Mouse (Mus musculus) bone marrow, adult 2 months (tissue): ENCODE measurements around the gene Pak7. TPM values are rescaled to one million over a fixed set of nuclear protein-coding genes. Genes with fewer than 3 reads are reported as not detected.

Experiments used
- H3K27ac ChIP-seq: fragments of 200-500 bp; 2 replicates; pipeline ENCODE4 v1.5.1; 2012; ENCODE audit warnings: low read depth, mild to moderate bottlenecking, control low read depth, inconsistent platforms, low read length; ENCODE audit not compliant: control insufficient read depth, poor library complexity, insufficient read depth
- H3K4me1 ChIP-seq: fragments of 200-500 bp; 2 replicates; pipeline ENCODE4 v1.6.1; 2011; ENCODE audit warnings: low read length; ENCODE audit not compliant: control insufficient read depth, insufficient read depth
- H3K4me3 ChIP-seq: fragments of 200-500 bp; replicated peaks from 2 replicates; pipeline ENCODE3; 2011; ENCODE audit warnings: mild to moderate bottlenecking, low read depth, low read length, control low read depth; ENCODE audit not compliant: control insufficient read depth
- CTCF ChIP-seq: fragments of 200-500 bp; IDR thresholded peaks from 2 replicates; pipeline ENCODE4 v1.5.1; 2011; ENCODE audit warnings: low read length, control low read depth; ENCODE audit not compliant: control insufficient read depth, insufficient read depth
- POLR2A ChIP-seq: fragments of 200-500 bp; IDR thresholded peaks from 2 replicates; pipeline ENCODE4 v1.6.1; 2011; ENCODE audit warnings: low read depth, mild to moderate bottlenecking, control low read depth, low read length, borderline replicate concordance; ENCODE audit not compliant: control insufficient read depth
- WGBS: fragments of 180-500 bp; shearing (Covaris S2); methylation state at CpG from one replicate; pipeline ENCODE4 v1.1.7; 2018; 5-methylcytosine and 5-hydroxymethylcytosine counted together
- polyA plus RNA-seq: library from polyadenylated mRNA; stranded (reverse); fragments of >200 nt; gene quantifications from 2 replicates; pipeline ENCODE4 v1.2.4, GENCODE M21; 2011; ENCODE audit warnings: low replicate concordance; ENCODE audit not compliant: missing spikeins, insufficient read depth, insufficient read length

Pak7 gene
- polyA plus RNA-seq: not detected in 2 replicates

GRCm38 (mm10) chr2:136387181-136388131 lies at the start of gene Pak7:
Pak7 (minus strand) TSS chr2:136387967.
- Histone ChIP-seq H3K27ac (no peak within 1 kb of the TSS), H3K4me1 (no peaks in the 10 kb centered on the region), H3K4me3 (no peak within 1 kb of the TSS)
- WGBS: 5% methylated on average over 39 of the region's 39 CpGs
- no peak for TF ChIP-seq POLR2A
- no peak for TF ChIP-seq CTCF

GRCm38 (mm10) chr2:136425561-136425960 lies 37.8 kb upstream of the Pak7 start:
- WGBS: 67% methylated on average over 6 of the region's 6 CpGs
- H3K27ac ChIP-seq: no peak overlapping the region
- H3K4me1 ChIP-seq: no peaks in the 10 kb centered on the region
- no peak overlapping the region for H3K4me3 ChIP-seq
- TF ChIP-seq POLR2A: no peak

DNA sequence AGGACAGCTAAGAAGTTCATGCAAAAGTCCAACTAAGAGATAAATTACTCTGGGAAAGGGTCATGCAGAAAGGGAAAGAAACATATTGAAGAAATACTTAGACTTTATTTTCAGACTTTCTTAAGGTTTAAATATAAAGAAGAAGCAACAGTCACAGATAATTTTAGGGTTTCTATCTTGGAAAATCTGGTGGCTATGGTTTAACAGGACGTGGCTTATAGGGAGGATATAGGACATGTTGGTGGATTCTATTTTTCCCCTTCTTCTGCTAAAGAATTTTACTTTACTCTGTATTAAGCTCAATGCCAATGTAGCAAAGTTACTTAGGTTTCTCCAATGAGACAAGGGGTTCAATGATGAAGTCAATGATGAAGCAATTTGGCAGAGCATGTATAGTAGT lies 31.8 kb upstream of the Pak7 start:
- no peaks in the 10 kb centered on the region for H3K4me1 ChIP-seq
- H3K27ac ChIP-seq: no peak overlapping the region
- TF ChIP-seq CTCF: no peak
- TF ChIP-seq POLR2A: no peak
- H3K4me3 ChIP-seq: no peak overlapping the region
- 58% methylated on average over 1 of the region's 1 CpGs for WGBS

GRCm38 (mm10) chr2:136416381-136416780 lies 28.6 kb upstream of the Pak7 start:
- H3K4me1 ChIP-seq: no peaks in the 10 kb centered on the region
- TF ChIP-seq CTCF (no peak), POLR2A (no peak)
- no peak overlapping the region for H3K4me3 ChIP-seq
- H3K27ac ChIP-seq: no peak overlapping the region

GRCm38 (mm10) chr2:136402587-136402986 lies 14.8 kb upstream of the Pak7 start:
- Histone ChIP-seq H3K4me3 (no peak overlapping the region), H3K27ac (no peak overlapping the region), H3K4me1 (no peaks in the 10 kb centered on the region)
- WGBS: 79% methylated on average over 4 of the region's 4 CpGs
- TF ChIP-seq CTCF (no peak), POLR2A (no peak)

GRCm38 (mm10) chr2:136375318-136375717 lies 12.4 kb downstream of the Pak7 start:
- H3K27ac ChIP-seq: no peak overlapping the region
- TF ChIP-seq POLR2A: no peak
- TF ChIP-seq CTCF: no peak
- H3K4me1 ChIP-seq: no peaks in the 10 kb centered on the region
- whole genome bisulfite sequencing: 68% methylated on average over 3 of the region's 3 CpGs
- no peak overlapping the region for H3K4me3 ChIP-seq

- Histone ChIP-seq H3K4me1 (no peaks in the 10 kb centered on the region), H3K4me3 (no peak overlapping the region), H3K27ac (no peak overlapping the region)
- WGBS: 74% methylated on average over 1 of the region's 1 CpGs
- TF ChIP-seq POLR2A (no peak), CTCF (no peak)
These were observed 15.4 kb downstream of the Pak7 start for GRCm38 (mm10) chr2:136372361-136372760.

- WGBS: 77% methylated on average over 2 of the region's 2 CpGs
- no peak overlapping the region for H3K4me3 ChIP-seq
- TF ChIP-seq CTCF (no peak), POLR2A (no peak)
- H3K4me1 ChIP-seq: no peaks in the 10 kb centered on the region
- no peak overlapping the region for H3K27ac ChIP-seq
These were observed 36.2 kb downstream of the Pak7 start for GRCm38 (mm10) chr2:136351393-136352096.
